Mouse (Mus musculus) layer of hippocampus, adult 8-10 months (tissue): ENCODE data around the gene Gckr. TPM values are rescaled to one million over a fixed set of nuclear protein-coding genes. Genes with fewer than 3 reads are reported as not detected.

Source experiments
- DNase-seq, 2 experiments: peaks; one replicate each; pipeline ENCODE4 v3.0.0; 2022; ENCODE audit warnings: low spot score in 2 of 2
- total RNA-seq, 4 experiments: library from RNA; stranded (reverse); gene quantifications; 2 replicates each; pipeline ENCODE4 v1.2.4; 2022

Gckr gene
- total RNA-seq, 4 experiments from 2014 or later = 0.20 TPM; not detected in 3

DNA sequence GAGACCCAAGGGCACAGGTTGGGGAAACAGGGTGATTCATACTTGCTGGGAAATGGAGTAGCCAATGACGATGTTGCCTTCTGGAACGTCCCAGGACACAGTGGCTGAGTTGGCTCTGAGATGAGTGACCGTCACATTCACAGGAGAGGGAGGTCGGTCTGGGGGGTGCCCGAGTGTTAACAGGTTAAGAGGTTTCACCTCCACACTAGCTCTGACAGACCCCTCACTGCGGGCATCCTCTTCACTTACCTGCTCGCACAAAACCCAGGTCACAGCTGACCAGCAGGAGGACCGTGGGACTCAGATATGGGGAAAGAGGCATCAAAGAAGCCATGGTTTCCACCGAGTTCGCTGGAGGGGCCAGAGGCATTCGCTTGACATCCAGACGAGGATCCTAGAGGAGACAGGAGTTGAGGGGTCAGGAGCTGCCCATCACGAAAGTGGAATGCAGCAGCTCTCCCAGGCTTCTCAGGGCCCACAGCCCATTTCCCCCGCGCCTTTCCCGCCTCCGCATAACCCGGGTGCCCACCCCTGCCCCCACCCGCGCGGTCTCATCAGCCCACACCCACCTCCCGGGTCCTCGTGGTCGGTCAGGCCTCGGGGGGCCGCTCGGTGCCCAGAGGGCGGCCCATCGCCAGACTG, 2.2 kb upstream of the Gckr start:
- no peak for DNase-seq

DNA sequence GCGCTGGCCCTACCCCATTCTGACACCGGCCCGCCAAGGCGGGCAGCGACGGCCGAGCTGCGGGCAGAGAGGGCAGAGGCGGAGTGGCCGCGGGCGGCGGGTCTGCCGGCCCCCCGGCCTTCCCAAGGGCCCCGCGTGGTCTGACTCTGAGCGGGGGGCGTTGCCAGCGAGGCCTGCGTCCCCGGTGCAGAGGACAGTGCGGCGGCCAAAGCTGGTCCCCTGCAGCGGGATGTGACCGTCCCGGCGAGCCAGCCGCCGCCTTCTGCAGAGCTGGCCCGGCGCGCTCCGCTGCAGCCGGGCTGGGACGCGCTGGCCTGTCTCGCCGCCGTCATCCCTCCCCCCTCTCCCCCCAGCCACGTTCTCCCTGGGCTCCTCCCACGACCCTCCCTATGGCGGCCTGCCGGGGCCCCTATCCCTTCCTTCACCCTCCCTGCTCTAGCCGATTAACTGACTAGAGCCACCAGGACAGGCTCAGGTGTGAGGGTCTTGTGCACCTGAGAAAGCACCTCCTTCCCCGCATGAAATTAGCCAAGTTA, 1.6 kb upstream of the Gckr start, which contains the start of gene Fndc4:
Gene Fndc4, minus strand, starts transcription at position 475 of the 536 bp plus-strand sequence.
- peak; percentile 35 to 48 for DNase-seq

DNA sequence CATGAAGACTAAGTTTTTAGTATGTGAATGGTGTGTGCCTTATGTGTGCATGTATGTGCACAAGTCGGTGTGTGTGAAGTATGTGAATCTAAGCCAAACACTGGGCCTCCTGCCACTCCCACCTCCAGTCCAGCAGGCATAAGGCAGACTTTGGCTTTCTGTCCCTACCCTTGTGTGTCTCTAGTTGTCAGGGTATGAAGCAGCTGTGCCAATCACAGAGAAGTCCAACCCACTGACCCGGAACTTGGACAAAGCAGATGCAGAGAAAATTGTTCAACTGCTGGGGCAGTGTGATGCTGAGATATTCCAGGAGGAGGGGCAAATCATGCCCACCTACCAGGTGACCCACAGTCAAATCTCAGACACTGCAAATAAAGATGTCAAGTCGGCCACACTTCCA, 738 bp downstream of the Gckr start:
- DNase-seq = no peak

DNA sequence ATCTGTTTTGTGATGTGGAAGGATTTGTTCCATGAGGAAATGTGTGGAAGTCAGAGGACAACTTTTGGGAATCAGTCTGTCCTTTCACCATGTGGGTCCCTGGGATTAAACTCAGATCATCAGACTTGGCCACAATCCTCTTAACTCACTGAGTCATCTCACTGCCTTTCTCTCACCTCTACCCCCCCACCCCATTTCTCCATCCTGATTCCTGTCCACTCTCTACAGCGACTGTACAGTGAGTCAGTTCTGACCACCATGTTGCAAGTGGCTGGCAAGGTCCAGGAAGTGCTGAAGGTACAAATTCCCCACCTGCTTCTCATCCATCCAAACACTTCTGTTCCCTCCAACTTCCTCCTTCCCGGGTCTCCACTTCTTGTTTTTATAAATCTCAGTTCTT, 1.2 kb downstream of the Gckr start:
- DNase-seq = no peak

DNA sequence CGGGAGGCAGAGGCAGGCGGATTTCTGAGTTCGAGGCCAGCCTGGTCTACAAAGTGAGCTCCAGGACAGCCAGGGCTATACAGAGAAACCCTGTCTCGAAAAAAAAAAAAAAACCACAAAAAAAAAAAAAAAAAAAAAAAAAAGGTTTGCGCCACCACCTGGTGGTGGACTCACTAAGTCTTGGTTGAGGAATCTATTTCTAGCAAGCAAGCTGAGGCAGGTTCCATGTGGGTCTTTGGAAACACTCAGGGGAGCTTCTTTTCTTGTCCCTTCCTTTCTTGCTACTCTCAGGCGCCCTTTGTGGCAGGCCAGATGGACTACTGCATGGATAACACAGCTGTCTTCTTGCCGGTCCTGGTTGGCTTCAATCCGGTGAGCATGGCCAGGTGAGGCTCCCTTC, 4.6 kb downstream of the Gckr start:
- DNase-seq = no peak

DNA sequence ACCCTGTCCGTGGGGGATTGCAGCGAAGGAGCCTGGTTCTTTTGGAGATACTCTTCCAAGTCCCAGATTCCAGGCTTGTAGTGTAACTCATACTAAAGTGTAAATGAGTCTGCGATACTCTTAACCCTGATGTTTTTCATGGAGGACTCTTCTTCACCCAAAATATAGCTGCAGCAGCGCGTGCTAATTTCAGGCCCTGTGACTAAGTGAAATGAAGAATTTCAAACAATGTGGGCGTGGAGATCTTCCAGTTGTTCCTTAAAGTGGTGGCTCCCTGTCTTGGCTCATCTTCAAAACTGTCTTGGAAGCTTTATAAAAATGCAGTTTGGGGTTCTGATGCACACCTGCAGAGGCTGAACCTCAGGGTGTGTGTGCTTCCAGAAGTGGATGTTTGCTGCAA, 5.8 kb downstream of the Gckr start:
- DNase-seq = no peak

- no peak for DNase-seq
These were observed 15.6 kb downstream of the Gckr start for GRCm38 (mm10) chr5:31312806-31313205.

DNA sequence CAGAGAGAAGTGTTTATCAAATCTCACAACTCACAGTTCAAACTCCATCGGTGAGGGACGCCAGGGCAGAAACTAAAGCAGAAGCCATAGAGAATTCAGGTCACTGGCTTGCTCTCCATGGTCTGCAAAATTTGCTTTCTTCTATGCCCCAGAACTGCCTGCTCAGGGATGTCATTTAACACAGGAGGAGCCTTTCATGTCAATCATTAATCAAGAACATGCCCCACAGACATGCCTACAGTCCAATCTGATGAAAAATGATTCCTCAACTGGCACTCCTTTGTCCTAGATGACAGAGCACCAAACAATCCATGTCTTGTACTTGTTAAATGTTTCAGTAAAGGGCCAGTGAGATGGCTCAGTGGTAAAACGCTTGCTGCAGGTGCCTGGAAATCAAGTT, 25.5 kb downstream of the Gckr start:
- no peak for DNase-seq

DNA sequence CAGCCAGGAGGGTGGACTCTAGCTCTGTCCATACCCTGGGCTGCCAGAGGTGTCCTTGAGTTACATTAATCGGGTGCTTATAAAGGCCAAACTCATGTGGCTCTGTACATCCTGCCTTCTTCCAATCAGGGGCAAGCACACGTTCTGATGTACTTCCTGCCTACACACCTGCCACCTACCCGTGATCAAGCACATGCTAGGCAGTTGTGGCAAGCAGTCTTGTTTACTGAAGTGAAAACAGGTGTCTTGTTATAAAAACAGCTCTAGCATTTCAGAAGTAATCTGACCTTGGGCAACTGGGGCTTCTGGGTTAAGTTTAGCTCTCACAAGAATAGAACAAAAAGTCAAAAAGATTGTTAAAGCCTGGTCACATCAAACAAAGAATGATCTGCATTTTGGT, 26.8 kb downstream of the Gckr start:
- no peak for DNase-seq

- no peak for DNase-seq
These were observed 29.6 kb downstream of the Gckr start for GRCm38 (mm10) chr5:31326850-31327249.

DNA sequence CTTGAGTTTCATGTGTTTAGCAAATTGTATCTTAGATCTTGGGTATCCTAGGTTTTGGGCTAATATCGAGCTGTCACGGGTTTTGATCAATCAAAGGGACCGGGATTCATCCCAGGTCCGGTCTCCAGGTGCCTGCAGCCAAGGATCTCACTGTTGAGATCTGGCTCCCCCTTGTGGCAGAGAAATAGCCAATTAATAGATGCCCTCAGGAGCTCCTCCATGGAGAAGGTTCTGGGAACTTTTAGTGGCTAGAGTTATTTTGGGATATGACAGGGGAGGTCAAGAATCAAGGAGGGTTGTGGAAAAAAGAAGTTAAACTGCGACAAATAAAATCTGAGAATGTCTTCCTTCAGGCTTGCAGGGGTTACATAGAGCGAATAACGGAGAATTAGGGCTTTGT, 31.0 kb downstream of the Gckr start:
- DNase-seq = peak; percentile 23 to 58

DNA sequence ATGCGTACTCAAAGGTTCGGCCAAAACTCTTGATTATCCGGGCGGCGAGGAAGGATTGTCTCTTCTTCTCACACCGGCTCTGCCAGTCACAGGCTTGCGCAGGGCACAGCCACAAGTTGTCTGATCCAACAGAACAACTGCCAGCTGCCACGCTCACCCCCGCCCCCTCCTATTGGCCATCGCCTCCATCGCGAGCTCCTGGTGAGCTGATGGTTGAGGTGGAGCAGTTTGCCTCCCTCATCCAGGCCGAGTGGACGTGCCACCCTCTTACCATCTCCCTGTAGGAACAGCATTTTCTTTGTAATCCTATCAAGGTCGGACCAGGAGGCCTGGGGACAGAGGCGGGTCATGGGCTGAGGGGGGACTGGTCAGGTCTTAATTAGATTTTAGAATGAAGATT, 60.3 kb downstream of the Gckr start:
- DNase-seq = peak in 1 of 2 experiments; percentile 3

- no peak for DNase-seq
These were observed 63.7 kb downstream of the Gckr start for GRCm38 (mm10) chr5:31360955-31361354.

Other genes with a start within 250 kb of the Gckr start
- 10 to 100 TPM; 69.8 to 92.2 (median 78.6) TPM for gene Atraid, start 249.1 kb upstream of the Gckr start, total RNA-seq
- 10 to 100 TPM; 15.8 to 21.3 (median 18.6) TPM for gene Slc5a6, start 248.5 kb upstream of the Gckr start, total RNA-seq
- 10 to 100 TPM; 18.2 to 20.4 (median 19.2) TPM for gene Cad, start 242.7 kb upstream of the Gckr start, total RNA-seq
- not detected for gene Dnajc5g, start 191.2 kb upstream of the Gckr start, total RNA-seq
- gene Slc30a3, start 189.2 kb upstream of the Gckr start, total RNA-seq = 10 to 100 TPM; 65.2 to 81.6 (median 76.8) TPM
- gene Trim54, start 180.7 kb upstream of the Gckr start, total RNA-seq = not detected
- gene Ucn, start 158.6 kb upstream of the Gckr start, total RNA-seq = not detected
- gene Mpv17, start 143.2 kb upstream of the Gckr start, total RNA-seq = 10 to 100 TPM; 53.4 to 61.1 (median 59.8) TPM
- gene Gm29609, start 117.5 kb upstream of the Gckr start, total RNA-seq = 1 to 10 TPM; 1.3 to 4.9 (median 3.1) TPM
- 10 to 100 TPM; 63.0 to 87.0 (median 67.8) TPM for gene Gtf3c2, start 117.3 kb upstream of the Gckr start, total RNA-seq
- gene Snx17, start 104.2 kb upstream of the Gckr start, total RNA-seq = 10 to 100 TPM; 72.0 to 88.3 (median 81.7) TPM
- 10 to 100 TPM; 34.9 to 45.0 (median 41.7) TPM for gene Eif2b4, start 104.0 kb upstream of the Gckr start, total RNA-seq
- 10 to 100 TPM; 26.0 to 31.9 (median 30.4) TPM for gene Zfp513, start 95.1 kb upstream of the Gckr start, total RNA-seq
- gene Ppm1g, start 76.8 kb upstream of the Gckr start, total RNA-seq = 10 to 100 TPM; 69.8 to 79.5 (median 73.1) TPM
- 10 to 100 TPM; 88.0 to 94.1 (median 90.9) TPM for gene Nrbp1, start 56.6 kb upstream of the Gckr start, total RNA-seq
- under 1 TPM in 1 of 4 experiments, not detected in 3; 0.85 TPM for gene Gm9970, start 56.2 kb upstream of the Gckr start, total RNA-seq
- 1 to 10 TPM; 2.3 to 3.6 (median 2.9) TPM for gene Krtcap3, start 45.8 kb upstream of the Gckr start, total RNA-seq
- gene Ift172, start 6.3 kb upstream of the Gckr start, total RNA-seq = 100 to 1,000 TPM in 1 of 4 experiments, 10 to 100 TPM in 3; 74.6 to 128 (median 85.9) TPM
- 100 to 1,000 TPM; 172 to 178 (median 176) TPM for gene Fndc4, start 1.4 kb upstream of the Gckr start, total RNA-seq
- gene Zfp512, start 155.0 kb downstream of the Gckr start, total RNA-seq = 10 to 100 TPM; 50.2 to 52.5 (median 52.1) TPM
- gene 4930548H24Rik, start 188.3 kb downstream of the Gckr start, total RNA-seq = under 1 TPM in 2 of 4 experiments, not detected in 2; 0.25 to 0.27 TPM
- gene Gpn1, start 197.3 kb downstream of the Gckr start, total RNA-seq = 10 to 100 TPM; 31.1 to 39.7 (median 35.2) TPM
- 10 to 100 TPM; 49.5 to 55.8 (median 52.1) TPM for gene Slc4a1ap, start 229.6 kb downstream of the Gckr start, total RNA-seq
- 10 to 100 TPM; 18.0 to 20.3 (median 19.2) TPM for gene Supt7l, start 230.4 kb downstream of the Gckr start, total RNA-seq